Mouse (Mus musculus) cerebral cortex, adult 2 months (tissue): Measurements from ENCODE around the gene Frmpd4.

ENCODE experiments used
- WGBS: fragments of 180-500 bp; shearing (Covaris S2); methylation state at CpG from one replicate; pipeline ENCODE4 v1.1.7; 2018; 5-methylcytosine and 5-hydroxymethylcytosine counted together

Frmpd4 gene

GRCm38 (mm10) chrX:168577131-168577530 is at the start of gene Frmpd4:
Gene Frmpd4, minus strand, starts transcription at chrX:168577231.
- WGBS = 72% methylated on average over 5 of the region's 5 CpGs

DNA sequence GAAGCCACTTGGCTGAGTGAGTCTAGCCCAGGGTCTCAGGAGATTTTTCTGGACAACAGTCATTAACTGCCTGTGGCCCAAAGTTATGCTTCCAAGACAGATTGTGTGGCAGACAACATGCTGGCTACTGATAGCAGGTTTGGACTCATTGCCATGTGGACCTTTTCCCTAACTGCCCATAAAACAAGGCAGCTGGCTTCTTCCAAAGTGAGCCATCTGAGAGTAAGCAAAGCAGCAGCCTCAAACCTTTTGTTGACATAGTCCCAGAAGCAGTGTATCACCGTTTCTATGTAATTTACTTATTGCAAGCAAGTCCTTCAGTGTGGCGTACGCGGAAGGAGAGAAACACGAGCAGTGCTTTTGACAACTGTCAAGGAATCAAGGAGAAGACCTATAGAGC is 18.2 kb upstream of the Frmpd4 start:
- 80% methylated on average over 5 of the region's 5 CpGs for WGBS

DNA sequence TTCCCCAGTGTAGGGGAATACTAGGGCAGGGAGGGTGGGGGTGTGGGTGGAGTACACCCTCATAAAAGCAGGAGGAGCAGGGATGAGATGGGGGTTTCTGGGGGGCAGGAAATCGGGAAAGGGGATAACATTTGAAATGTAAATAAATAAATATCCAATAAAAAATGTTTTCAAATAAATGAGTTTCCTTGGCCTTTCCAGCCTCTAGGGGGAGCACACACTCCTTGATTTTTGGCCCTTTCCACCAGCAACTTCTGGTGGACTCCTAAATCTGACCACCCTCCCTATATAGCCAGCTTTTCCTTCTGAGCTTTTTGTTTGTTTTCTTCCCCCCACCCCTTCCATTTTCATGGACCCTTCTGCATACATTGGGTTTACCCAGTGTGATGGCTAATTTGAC is 7.3 kb upstream of the Frmpd4 start:
- 89% methylated on average over 1 of the region's 1 CpGs for WGBS

GRCm38 (mm10) chrX:168571808-168572207 is 5.2 kb downstream of the Frmpd4 start:
- 56% methylated on average over 4 of the region's 4 CpGs for WGBS

DNA sequence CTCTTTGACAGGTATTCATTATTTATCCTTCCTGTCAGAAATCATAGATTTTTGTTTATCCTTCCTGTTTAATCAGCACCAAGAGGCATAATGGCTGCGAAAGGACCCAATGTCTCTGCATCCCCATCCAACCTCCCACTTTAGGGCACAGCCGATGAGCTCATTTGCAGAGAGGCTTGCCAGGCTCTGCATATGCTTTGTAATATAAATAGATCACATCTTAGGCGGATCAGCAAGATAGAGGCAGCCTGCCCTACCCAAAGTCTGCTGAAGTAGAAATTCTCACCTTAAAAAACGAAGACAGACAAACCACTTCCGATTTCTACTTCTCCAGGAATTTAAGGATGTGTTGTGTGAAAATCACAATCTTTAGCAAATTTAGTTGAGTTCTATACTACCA is 7.8 kb downstream of the Frmpd4 start:
- 34% methylated on average over 5 of the region's 5 CpGs for WGBS

DNA sequence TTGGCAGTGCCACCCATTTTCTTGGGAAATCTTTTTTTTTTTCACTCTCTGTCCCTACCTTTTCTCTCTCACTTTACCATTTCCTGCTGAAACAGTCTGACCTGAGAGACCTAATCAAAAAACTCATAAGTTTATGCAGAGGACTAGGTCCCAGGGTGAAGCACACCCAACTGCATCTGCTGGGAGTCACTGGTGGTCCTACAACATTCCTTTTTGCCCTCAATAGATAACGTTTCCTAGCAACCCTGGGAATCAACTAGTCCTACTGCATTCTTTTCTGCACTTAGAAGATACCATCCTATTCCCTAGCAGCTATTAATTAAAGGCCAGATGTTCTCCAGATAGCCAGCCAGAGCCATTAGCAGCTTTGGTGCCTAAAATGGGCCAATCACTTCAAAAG is 71.8 kb downstream of the Frmpd4 start:
- 83% methylated on average over 1 of the region's 1 CpGs for WGBS

DNA sequence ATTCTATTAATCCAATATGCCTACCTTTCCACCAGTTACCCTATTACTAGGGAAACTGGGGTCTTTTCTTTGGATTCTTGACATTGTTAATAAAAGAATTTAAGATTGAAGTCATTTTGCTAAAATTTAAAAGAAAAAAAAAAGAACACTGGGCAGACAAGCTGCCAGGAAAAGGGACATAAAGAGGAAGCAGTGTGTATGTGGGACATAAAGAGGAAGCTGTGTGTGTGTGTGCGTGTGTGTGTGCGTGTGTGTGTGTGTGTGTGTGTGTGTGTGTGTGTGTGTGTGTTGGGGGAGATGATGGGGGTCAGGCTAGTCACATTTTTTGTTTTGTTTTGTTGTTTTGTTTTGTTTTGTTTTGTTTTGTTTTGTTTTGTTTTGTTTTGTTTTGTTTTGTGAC is 121.8 kb downstream of the Frmpd4 start:
- 82% methylated on average over 2 of the region's 2 CpGs for WGBS

DNA sequence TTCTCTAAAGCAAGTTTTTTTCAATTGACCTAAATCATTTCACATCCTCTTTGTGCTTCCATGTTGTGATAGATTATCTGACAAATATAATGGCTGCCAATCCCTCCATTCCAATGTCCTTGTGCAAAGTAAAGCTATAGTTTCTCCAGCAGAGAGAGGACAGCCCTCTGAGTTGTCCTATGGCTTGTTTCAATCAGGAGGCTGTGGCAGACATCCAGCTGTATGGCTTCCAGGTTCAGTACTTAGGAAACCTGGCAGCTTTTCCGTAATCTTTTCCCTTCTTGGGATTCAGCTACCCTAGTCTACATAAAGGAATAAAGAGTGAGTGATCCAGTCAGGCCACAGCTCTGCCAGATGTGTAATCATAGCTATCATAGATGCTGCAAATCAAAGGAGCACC is 145.8 kb downstream of the Frmpd4 start:
- WGBS = 32% methylated on average over 1 of the region's 1 CpGs

DNA sequence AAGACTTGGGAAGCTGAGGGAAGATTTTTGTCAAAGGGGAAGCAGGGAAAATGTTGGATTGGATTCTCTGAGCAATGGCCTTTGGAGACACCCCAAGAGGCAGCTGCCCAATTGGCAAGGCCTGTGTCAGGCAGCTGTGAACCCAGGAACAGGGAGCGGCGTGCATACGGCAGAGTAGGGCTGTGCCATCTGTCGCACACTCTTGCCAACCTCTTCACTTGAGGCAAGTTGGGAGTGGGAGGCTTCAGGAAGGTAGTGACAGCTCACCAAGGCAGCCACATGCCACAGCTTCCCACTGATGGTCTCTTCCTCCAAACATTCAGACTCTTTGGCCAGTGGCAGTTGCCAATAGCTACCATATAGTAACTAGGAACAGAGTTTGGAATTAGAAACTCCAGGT is 147.2 kb downstream of the Frmpd4 start:
- WGBS = 32% methylated on average over 4 of the region's 4 CpGs

- 7% methylated on average over 3 of the region's 3 CpGs for WGBS
Measured at GRCm38 (mm10) chrX:168415403-168415802, 161.6 kb downstream of the Frmpd4 start.

DNA sequence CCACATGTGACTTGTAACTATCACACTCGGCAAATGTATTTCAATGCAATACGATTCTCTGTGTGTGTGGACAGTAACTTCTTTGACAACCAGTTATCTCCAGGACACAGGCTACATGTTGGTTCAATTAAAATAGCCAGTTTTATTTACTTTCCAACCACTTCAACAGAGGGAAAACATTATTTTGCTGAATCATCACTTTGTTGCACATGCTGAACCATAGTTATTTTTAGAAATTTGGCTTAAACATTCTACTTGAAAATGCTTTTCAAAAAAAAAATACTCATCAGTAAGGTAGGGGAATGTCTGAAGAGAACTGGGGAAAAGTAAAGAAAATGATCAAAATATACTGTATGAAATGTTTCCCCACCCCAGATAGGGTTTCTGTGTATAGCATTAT is 173.5 kb downstream of the Frmpd4 start:
- 80% methylated on average over 2 of the region's 2 CpGs for WGBS

DNA sequence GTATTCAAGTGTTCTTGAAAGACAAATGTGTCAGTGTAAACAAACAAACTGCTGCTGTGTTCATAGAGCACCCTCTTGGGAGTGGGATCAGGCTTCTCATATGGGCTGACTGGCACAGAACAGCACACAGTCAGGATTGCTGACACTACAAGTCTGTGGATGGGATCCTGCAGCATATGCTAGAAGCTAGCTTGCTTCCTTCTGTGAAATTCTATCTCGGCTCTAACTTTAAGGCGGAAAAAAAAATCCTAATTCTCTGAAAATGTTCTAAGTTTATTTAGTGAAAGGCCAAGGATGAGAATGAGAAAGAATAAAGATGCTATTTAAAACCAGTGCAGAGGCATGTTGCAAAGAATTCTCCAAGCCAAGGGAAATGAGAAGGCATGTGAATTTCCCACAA is 226.6 kb downstream of the Frmpd4 start:
- 40% methylated on average over 2 of the region's 2 CpGs for WGBS

DNA sequence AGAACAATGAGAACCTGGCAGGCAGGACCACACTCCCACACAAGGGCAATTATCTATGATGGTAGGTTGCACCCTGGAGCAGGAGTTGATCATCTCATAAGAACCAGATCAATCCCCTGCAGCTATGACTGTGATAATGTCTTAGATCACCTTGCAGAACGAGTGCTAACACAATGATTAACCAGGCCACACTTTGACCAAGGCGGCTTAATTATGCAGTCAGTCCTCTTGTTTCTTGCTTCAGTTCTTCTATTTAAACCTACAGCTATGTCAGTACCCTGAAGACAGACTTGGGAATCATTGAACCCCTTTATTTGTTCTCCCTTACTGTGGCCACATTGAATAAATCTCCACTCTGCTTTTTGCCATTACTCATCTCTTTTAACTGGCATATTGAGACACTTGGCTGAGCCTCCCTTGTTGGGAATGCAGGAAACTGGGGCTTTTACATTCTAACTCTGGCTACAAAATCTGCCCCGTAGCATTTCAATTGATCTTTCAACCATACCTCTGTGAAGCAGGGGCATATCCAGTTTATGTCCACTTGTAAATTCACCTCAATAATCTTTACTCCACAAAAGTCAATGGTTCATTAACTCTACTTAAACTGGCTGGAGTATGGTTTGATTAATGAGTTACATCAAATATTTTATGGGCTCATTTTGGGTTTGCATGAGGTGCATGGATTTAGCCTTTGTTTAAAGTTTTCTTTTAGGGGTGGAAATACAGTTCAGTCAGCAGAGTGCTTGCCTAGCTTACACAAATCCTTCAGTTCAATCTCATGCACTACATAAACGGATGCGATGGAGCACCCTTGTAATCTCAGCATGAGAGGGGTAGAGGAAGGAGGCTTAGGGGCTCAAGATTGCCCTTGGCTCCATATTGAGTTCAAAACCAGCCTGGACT is 227.5 kb downstream of the Frmpd4 start:
- 66% methylated on average over 5 of the region's 5 CpGs for WGBS

DNA sequence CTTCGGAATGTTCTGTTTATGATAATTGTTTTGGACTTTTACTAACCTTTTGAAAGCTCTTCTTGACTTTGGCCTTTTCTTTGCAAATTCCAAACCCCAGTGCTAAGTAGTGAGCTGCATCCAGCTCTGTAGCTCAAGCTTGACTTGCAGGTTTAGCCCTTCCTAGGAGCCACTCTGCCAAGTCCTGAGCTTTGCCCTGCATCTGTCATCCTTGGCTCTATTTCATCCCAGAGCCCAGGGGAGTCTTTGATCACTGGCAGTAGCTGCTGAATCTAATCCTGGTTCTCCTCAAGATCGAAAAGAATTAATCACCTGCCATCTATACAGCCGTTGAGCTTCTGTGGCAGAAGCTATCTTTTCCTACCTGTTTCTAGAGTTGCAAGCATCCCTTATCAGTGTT is 251.9 kb downstream of the Frmpd4 start:
- WGBS = 84% methylated on average over 3 of the region's 3 CpGs

DNA sequence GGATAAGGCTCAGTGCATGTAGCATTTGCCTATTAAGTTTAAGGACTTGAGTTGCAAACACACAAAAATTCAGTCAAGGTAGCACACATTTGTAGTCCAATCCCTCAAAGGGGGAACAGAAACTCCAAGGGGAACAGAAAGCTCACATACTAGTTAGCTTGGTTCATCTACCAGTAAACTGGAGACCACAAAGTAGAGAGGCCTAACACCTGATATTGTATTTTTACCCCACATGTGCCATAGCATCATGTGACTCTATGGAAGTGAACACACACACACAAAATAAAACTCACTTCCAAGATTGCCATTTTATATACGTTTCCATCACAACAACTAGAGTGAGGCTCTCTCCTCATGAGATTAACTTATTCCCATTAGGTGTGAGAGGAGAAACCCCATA is 264.9 kb downstream of the Frmpd4 start:
- WGBS = 81% methylated on average over 1 of the region's 1 CpGs

GRCm38 (mm10) chrX:168310143-168310542 is 266.9 kb downstream of the Frmpd4 start:
- WGBS = 15% methylated on average over 1 of the region's 1 CpGs

DNA sequence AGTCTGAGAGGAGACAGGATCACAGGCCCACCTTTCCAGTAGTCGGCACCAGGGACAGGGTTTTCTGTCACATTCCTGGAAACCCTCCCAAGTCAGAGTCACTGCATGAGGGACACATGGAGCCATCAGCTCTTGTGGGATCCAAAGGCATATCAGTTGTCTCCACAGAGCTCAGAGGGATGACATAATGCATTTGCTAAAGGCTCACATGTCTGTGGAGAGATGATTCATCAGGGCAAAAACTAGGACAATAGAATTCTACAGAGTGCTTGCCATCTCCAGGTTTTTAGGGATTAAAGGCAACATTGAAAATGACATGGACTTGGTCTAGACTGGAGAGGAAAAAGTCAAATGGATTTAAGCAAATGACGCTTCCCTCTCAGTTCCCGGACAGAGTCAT is 284.5 kb downstream of the Frmpd4 start:
- 81% methylated on average over 3 of the region's 3 CpGs for WGBS

DNA sequence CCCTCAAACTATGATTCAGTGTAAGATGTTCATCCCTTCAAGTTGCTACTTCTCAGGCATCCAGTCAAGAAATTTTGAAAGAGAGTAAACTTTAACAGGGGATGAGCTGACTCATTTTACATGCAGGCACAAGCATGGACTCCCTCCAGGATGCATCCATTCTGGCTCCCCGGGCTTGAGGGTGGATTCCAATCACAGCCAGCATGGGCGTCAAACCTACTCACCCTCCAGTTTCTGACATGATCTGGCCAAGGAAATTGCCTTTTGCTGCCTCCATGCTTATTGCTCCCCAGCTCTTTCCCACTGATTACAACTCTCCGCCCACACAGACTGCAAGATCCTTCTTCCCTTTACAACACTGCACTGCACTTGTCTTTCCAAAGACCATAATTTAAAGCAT is 370.0 kb downstream of the Frmpd4 start:
- WGBS = 52% methylated on average over 3 of the region's 3 CpGs

GRCm38 (mm10) chrX:168191944-168192343 is 385.1 kb downstream of the Frmpd4 start:
- 7% methylated on average over 1 of the region's 1 CpGs for WGBS

DNA sequence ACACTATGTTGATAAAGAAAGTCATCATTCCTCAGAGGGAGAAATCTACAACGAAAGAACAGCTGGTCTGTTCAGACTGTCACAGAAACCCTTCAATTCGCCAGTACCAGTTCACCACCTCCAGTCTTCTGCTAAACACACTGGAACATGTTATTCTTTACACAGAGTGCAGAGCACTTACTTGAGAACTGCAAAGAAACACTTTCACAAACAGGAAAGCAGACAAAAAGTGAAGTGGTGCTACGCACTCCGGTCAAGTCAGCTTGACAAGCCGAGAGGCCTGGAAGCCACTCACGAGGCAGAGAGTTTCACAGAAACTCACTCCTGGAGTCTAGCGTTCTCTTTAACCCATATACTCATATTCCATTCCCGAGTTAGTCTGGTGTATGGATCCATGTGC is 387.5 kb downstream of the Frmpd4 start:
- 60% methylated on average over 8 of the region's 8 CpGs for WGBS

- WGBS = 36% methylated on average over 3 of the region's 3 CpGs
Measured at GRCm38 (mm10) chrX:168158866-168159265, 418.2 kb downstream of the Frmpd4 start.

DNA sequence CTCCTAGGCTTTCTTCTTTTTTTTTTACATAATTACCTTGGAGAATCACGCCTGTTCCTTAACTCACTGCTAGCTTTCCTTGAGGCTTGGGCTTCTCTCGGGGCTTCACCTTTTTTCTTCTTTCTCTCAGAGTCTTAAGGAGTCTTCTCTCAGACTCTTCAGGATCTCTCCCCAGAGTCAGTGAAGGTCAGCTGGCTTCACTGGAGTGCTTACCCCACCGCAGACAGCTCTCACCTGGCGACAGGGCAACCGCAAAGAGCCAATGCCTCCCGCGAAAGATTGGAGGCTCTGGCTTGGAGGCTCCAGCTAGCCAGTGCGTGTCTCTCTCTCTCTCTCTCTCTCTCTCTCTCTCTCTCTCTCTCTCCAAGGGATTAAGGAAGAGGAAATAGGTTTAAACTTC is 453.0 kb downstream of the Frmpd4 start:
- WGBS = under 1% methylated on average over 8 of the region's 8 CpGs

DNA sequence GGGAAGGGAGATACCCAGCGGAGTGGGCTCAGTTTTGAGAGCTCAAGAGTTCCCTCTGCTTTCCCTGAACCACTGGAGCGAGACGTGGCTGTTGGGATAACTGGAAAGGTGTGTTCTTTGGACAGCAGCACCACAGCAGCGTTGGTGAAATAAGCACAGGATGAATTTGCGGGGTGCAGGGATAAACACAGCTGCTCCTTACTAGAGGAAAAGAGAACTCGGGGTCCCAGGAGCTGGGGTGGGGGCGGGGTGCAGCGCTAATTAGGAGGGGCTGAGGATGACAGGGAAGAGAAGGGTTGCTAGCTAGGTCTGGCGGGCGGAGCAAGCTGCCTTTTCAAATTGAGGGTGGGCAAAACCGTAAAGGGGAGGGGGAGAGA is 453.5 kb downstream of the Frmpd4 start:
- WGBS = 2% methylated on average over 11 of the region's 11 CpGs
